Mouse (Mus musculus) heart, embryonic 12.5 days (tissue): Measurements from ENCODE around the gene Edil3. TPM values are rescaled to one million over a fixed set of nuclear protein-coding genes. Genes with fewer than 3 reads are reported as not detected.

Experiments
- ATAC-seq: fragments of 200-750 bp; cut with Nextera tagmentation; 2 replicates; pipeline ENCODE4 v1.8.0; 2017; ENCODE audit warnings: moderate TSS enrichment, moderate library complexity; ENCODE audit not compliant: insufficient number of reproducible peaks, low FRiP score
- H3K27ac ChIP-seq: fragments of 300-500 bp; sonication (generic); 2 replicates; pipeline ENCODE4 v1.5.1; 2016; ENCODE audit warnings: mild to moderate bottlenecking, moderate library complexity; ENCODE audit not compliant: poor library complexity, severe bottlenecking
- H3K27me3 ChIP-seq: fragments of 300-500 bp; sonication (generic); replicated peaks from 2 replicates; pipeline ENCODE4 v1.6.1; 2016; ENCODE audit warnings: mild to moderate bottlenecking, moderate library complexity
- H3K36me3 ChIP-seq: fragments of 300-500 bp; sonication (generic); 2 replicates; pipeline ENCODE4 v1.6.1; 2016; ENCODE audit warnings: mild to moderate bottlenecking, moderate library complexity
- H3K4me1 ChIP-seq: fragments of 300-500 bp; sonication (generic); replicated peaks from 2 replicates; pipeline ENCODE4 v1.6.1; 2016; ENCODE audit warnings: mild to moderate bottlenecking
- H3K4me2 ChIP-seq: fragments of 300-500 bp; sonication (generic); 2 replicates; pipeline ENCODE4 v1.6.1; 2016; ENCODE audit warnings: mild to moderate bottlenecking, moderate library complexity
- H3K4me3 ChIP-seq: fragments of 300-500 bp; sonication (generic); 2 replicates; pipeline ENCODE4 v1.5.1; 2016; ENCODE audit warnings: mild to moderate bottlenecking
- H3K9ac ChIP-seq: fragments of 300-500 bp; sonication (generic); 2 replicates; pipeline ENCODE4 v1.6.1; 2016; ENCODE audit warnings: mild to moderate bottlenecking, moderate library complexity
- H3K9me3 ChIP-seq: fragments of 300-500 bp; sonication (generic); replicated peaks from 2 replicates; pipeline ENCODE4 v1.6.1; 2016; ENCODE audit warnings: mild to moderate bottlenecking, moderate library complexity
- WGBS: fragments of 180-500 bp; shearing (Covaris S2); methylation state at CpG from one replicate; pipeline ENCODE4 v1.1.7; 2016; 5-methylcytosine and 5-hydroxymethylcytosine counted together
- polyA plus RNA-seq: library from polyadenylated mRNA; unstranded; fragments of >200 nt; fragmentation: Nextera tagmentation; extraction: Ambion mirVana; gene quantifications from 2 replicates; pipeline ENCODE4 v1.2.1, GENCODE M21; 2016

Edil3 gene
- polyA plus RNA-seq, 1 experiment from 2014 or later = 15.6 TPM

- H3K27ac ChIP-seq = no peak overlapping the region
- ATAC-seq = no peak
- 44% methylated on average over 6 of the region's 6 CpGs for WGBS
- no peaks in the 10 kb centered on the region for H3K27me3 ChIP-seq
- H3K36me3 ChIP-seq = no peaks in the 10 kb centered on the region
- no peak overlapping the region for H3K4me2 ChIP-seq
- H3K9ac ChIP-seq = no peak overlapping the region
- no peak overlapping the region for H3K4me3 ChIP-seq
- H3K9me3 ChIP-seq = no peaks in the 10 kb centered on the region
- H3K4me1 ChIP-seq = no peaks in the 10 kb centered on the region
These were observed 301.4 kb downstream of the Edil3 start for GRCm38 (mm10) chr13:89122511-89123253.

- H3K27me3 ChIP-seq = no peaks in the 10 kb centered on the region
- WGBS = 86% methylated on average over 5 of the region's 5 CpGs
- H3K4me1 ChIP-seq = no peaks in the 10 kb centered on the region
- H3K9ac ChIP-seq = no peak overlapping the region
- no peaks in the 10 kb centered on the region for H3K9me3 ChIP-seq
- H3K27ac ChIP-seq = no peak overlapping the region
- no peaks in the 10 kb centered on the region for H3K36me3 ChIP-seq
- ATAC-seq = no peak
- H3K4me2 ChIP-seq = no peak overlapping the region
- H3K4me3 ChIP-seq = no peak overlapping the region
These were observed 302.1 kb downstream of the Edil3 start for GRCm38 (mm10) chr13:89123396-89123795.

GRCm38 (mm10) chr13:89146056-89146547 is 324.8 kb downstream of the Edil3 start:
- H3K9ac ChIP-seq = no peak overlapping the region
- ATAC-seq = no peak
- peak overlapping the region; percentile 9; the same call in 1 of the 2 replicates for H3K4me2 ChIP-seq
- H3K9me3 ChIP-seq = no peaks in the 10 kb centered on the region
- WGBS = 17% methylated on average over 4 of the region's 4 CpGs
- H3K4me3 ChIP-seq = no peak overlapping the region
- no peaks in the 10 kb centered on the region for H3K36me3 ChIP-seq
- H3K27ac ChIP-seq = peak overlapping the region; percentile 16; the same call in 1 of the 2 replicates
- peaks cover 9% of the 10 kb centered on the region for H3K4me1 ChIP-seq
- H3K27me3 ChIP-seq = no peaks in the 10 kb centered on the region

- Histone ChIP-seq H3K9me3 (no peaks in the 10 kb centered on the region), H3K4me1 (no peaks in the 10 kb centered on the region), H3K4me3 (no peak overlapping the region), H3K27me3 (no peaks in the 10 kb centered on the region), H3K36me3 (no peaks in the 10 kb centered on the region), H3K27ac (no peak overlapping the region), H3K4me2 (no peak overlapping the region), H3K9ac (no peak overlapping the region)
- ATAC-seq = no peak
- WGBS = 86% methylated on average over 3 of the region's 3 CpGs
These were observed 330.6 kb downstream of the Edil3 start for GRCm38 (mm10) chr13:89151878-89152277.

GRCm38 (mm10) chr13:89167960-89168359 is 346.7 kb downstream of the Edil3 start:
- Histone ChIP-seq H3K27me3 (no peaks in the 10 kb centered on the region), H3K36me3 (no peaks in the 10 kb centered on the region), H3K4me3 (no peak overlapping the region), H3K27ac (no peak overlapping the region), H3K9ac (no peak overlapping the region), H3K4me2 (no peak overlapping the region), H3K9me3 (no peaks in the 10 kb centered on the region), H3K4me1 (0 out of 2 replicates have a peak, but pooled peaks cover 2% of the 10 kb centered on the region)
- WGBS = 76% methylated on average over 1 of the region's 1 CpGs
- ATAC-seq = no peak

GRCm38 (mm10) chr13:89170040-89170439 is 348.8 kb downstream of the Edil3 start:
- Histone ChIP-seq H3K9ac (no peak overlapping the region), H3K9me3 (no peaks in the 10 kb centered on the region), H3K36me3 (no peaks in the 10 kb centered on the region), H3K4me2 (no peak overlapping the region), H3K4me1 (0 out of 2 replicates have a peak, but pooled peaks cover 2% of the 10 kb centered on the region), H3K27me3 (no peaks in the 10 kb centered on the region), H3K4me3 (no peak overlapping the region), H3K27ac (no peak overlapping the region)
- 89% methylated on average over 4 of the region's 4 CpGs for WGBS
- no peak for ATAC-seq

GRCm38 (mm10) chr13:89175154-89175553 is 353.9 kb downstream of the Edil3 start:
- no peaks in the 10 kb centered on the region for H3K36me3 ChIP-seq
- no peaks in the 10 kb centered on the region for H3K9me3 ChIP-seq
- 84% methylated on average over 2 of the region's 2 CpGs for WGBS

GRCm38 (mm10) chr13:89189051-89189450 is 367.8 kb downstream of the Edil3 start:
- WGBS = 96% methylated on average over 1 of the region's 1 CpGs
- Histone ChIP-seq H3K4me1 (no peaks in the 10 kb centered on the region), H3K9me3 (no peaks in the 10 kb centered on the region), H3K27ac (no peak overlapping the region), H3K27me3 (no peaks in the 10 kb centered on the region), H3K4me2 (no peak overlapping the region), H3K4me3 (no peak overlapping the region), H3K9ac (no peak overlapping the region), H3K36me3 (no peaks in the 10 kb centered on the region)
- no peak for ATAC-seq

More at GRCm38 (mm10) chr13:89175154-89175553, 353.9 kb downstream of the Edil3 start:
- no peak for ATAC-seq
- Histone ChIP-seq H3K9ac (no peak overlapping the region), H3K27me3 (no peaks in the 10 kb centered on the region), H3K27ac (no peak overlapping the region), H3K4me1 (no peaks in the 10 kb centered on the region), H3K4me3 (no peak overlapping the region), H3K4me2 (no peak overlapping the region)

GRCm38 (mm10) chr13:89197019-89197418 is 375.7 kb downstream of the Edil3 start:
- H3K27ac ChIP-seq = no peak overlapping the region
- no peaks in the 10 kb centered on the region for H3K9me3 ChIP-seq
- H3K4me2 ChIP-seq = no peak overlapping the region
- ATAC-seq = no peak
- 66% methylated on average over 2 of the region's 2 CpGs for WGBS
- no peak overlapping the region for H3K9ac ChIP-seq
- no peaks in the 10 kb centered on the region for H3K4me1 ChIP-seq
- H3K4me3 ChIP-seq = no peak overlapping the region
- no peaks in the 10 kb centered on the region for H3K36me3 ChIP-seq
- H3K27me3 ChIP-seq = no peaks in the 10 kb centered on the region

GRCm38 (mm10) chr13:89199275-89199674 is 378.0 kb downstream of the Edil3 start:
- no peak overlapping the region for H3K4me3 ChIP-seq
- ATAC-seq = no peak
- 30% methylated on average over 2 of the region's 2 CpGs for WGBS
- no peaks in the 10 kb centered on the region for H3K27me3 ChIP-seq
- H3K36me3 ChIP-seq = no peaks in the 10 kb centered on the region
- no peak overlapping the region for H3K27ac ChIP-seq
- no peak overlapping the region for H3K4me2 ChIP-seq
- H3K4me1 ChIP-seq = no peaks in the 10 kb centered on the region
- no peaks in the 10 kb centered on the region for H3K9me3 ChIP-seq
- H3K9ac ChIP-seq = no peak overlapping the region

GRCm38 (mm10) chr13:89238104-89238503 is 416.8 kb downstream of the Edil3 start:
- H3K4me2 ChIP-seq = no peak overlapping the region
- no peaks in the 10 kb centered on the region for H3K27me3 ChIP-seq
- H3K4me3 ChIP-seq = no peak overlapping the region
- WGBS = 91% methylated on average over 1 of the region's 1 CpGs
- H3K9ac ChIP-seq = no peak overlapping the region
- no peaks in the 10 kb centered on the region for H3K4me1 ChIP-seq
- ATAC-seq = no peak
- no peak overlapping the region for H3K27ac ChIP-seq
- H3K9me3 ChIP-seq = no peaks in the 10 kb centered on the region
- no peaks in the 10 kb centered on the region for H3K36me3 ChIP-seq
